ENCODE assay signal across 7 mouse cellular contexts in the genomic region with DNA sequence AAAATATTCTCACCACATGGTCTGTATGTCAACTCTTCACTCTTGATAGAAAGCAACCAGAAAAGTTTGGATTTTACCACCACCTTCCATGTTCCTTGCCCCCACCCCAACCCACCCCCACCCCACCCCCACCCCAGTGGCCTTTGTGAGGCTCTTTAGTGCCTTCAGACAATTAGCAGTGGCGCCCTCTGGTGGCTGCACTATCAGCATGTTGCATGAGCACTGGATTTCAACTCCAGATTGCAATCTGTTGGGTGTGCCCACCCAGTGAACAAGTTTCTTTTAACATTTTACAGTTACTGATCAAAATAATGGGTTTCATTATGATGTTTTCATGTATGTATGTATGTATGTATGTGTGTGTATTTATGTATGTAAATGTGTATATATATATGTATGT.
A peak's percentile ranks its signal among the peaks of the same experiment; 100 is the strongest.
DNase-seq lines count a peak whose midpoint lies in the region; ATAC-seq and TF ChIP-seq lines count a peak whose summit lies in the region.

No protein-coding gene starts in this region.

- no peak for TF ChIP-seq POLR2A in ES-Bruce4 (IDR thresholded peaks at IDR 0.05; ENCODE audit: insufficient read depth, low read length)

- WGBS in kidney, postnatal 0 days = 14% methylated on average over 1 of the region's 1 CpGs
- WGBS in kidney, embryonic 15.5 days = 9% methylated on average over 1 of the region's 1 CpGs

- TF ChIP-seq EP300 in ES-Bruce4 (IDR thresholded peaks at IDR 0.05; ENCODE audit: insufficient read depth, low read depth, low read length) = no peak

- H3K4me3 ChIP-seq in kidney, postnatal 0 days (replicated peaks; ENCODE audit: low read depth, low read length) = no peak overlapping the region
- H3K4me3 ChIP-seq in kidney, embryonic 15.5 days (replicated peaks) = no peak overlapping the region
- no peak overlapping the region for H3K4me3 ChIP-seq in ES-Bruce4 (ENCODE audit: low read depth, low read length)

- no peaks in the 10 kb centered on the region for H3K4me1 ChIP-seq in kidney, postnatal 0 days (replicated peaks; ENCODE audit: insufficient read depth, low read length)
- H3K4me1 ChIP-seq in kidney, embryonic 15.5 days = no peaks in the 10 kb centered on the region
- no peaks in the 10 kb centered on the region for H3K4me1 ChIP-seq in ES-Bruce4 (ENCODE audit: control insufficient read depth, insufficient read depth, low read length)

- peak; percentile 7 for DNase-seq in kidney, postnatal 0 days (ENCODE audit: low spot score)
- peak; percentile 53 for DNase-seq in A20 (ENCODE audit: low read depth, low spot score)
- DNase-seq in thymus, postnatal 4 days = peak; percentile 77
- no peak for DNase-seq in left cerebral cortex, adult 9 months (ENCODE audit: low spot score in 2 of 2)

- no peaks in the 10 kb centered on the region for H3K9me3 ChIP-seq in kidney, postnatal 0 days (replicated peaks; ENCODE audit: low read length)
- H3K9me3 ChIP-seq in kidney, embryonic 15.5 days (replicated peaks) = no peaks in the 10 kb centered on the region
- H3K9me3 ChIP-seq in ES-Bruce4 (replicated peaks; ENCODE audit: control insufficient read depth, insufficient read depth, low read length, poor library complexity, severe bottlenecking) = no peaks in the 10 kb centered on the region

- no peak overlapping the region for H3K27ac ChIP-seq in kidney, postnatal 0 days
- H3K27ac ChIP-seq in kidney, embryonic 15.5 days = no peak overlapping the region
- no peak overlapping the region for H3K27ac ChIP-seq in ES-Bruce4 (ENCODE audit: insufficient read depth, low read length)

- H3K9ac ChIP-seq in kidney, postnatal 0 days (ENCODE audit: low read depth, low read length) = no peak overlapping the region
- no peak overlapping the region for H3K9ac ChIP-seq in kidney, embryonic 15.5 days
- H3K9ac ChIP-seq in ES-Bruce4 (ENCODE audit: low read depth, poor library complexity, severe bottlenecking) = no peak overlapping the region

- H3K27me3 ChIP-seq in kidney, postnatal 0 days (ENCODE audit: insufficient read depth, low read length) = no peaks in the 10 kb centered on the region
- H3K27me3 ChIP-seq in kidney, embryonic 15.5 days = no peaks in the 10 kb centered on the region
- no peaks in the 10 kb centered on the region for H3K27me3 ChIP-seq in ES-Bruce4 (ENCODE audit: control insufficient read depth, insufficient read depth, low read length, poor library complexity, severe bottlenecking)

- no peak for ATAC-seq in kidney, postnatal 0 days (replicated peaks; ENCODE audit: low FRiP score, low read depth)
- ATAC-seq in kidney, embryonic 15.5 days (replicated peaks; ENCODE audit: low FRiP score) = no peak
- ATAC-seq in granulocyte monocyte progenitor cell, adult 5-6 weeks (replicated peaks; ENCODE audit: poor library complexity, severe bottlenecking) = peak; percentile 82

- no peak overlapping the region for H3K4me2 ChIP-seq in kidney, postnatal 0 days (ENCODE audit: low read length)
- H3K4me2 ChIP-seq in kidney, embryonic 15.5 days = no peak overlapping the region

- H3K36me3 ChIP-seq in kidney, postnatal 0 days (ENCODE audit: insufficient read depth, low read length) = no peaks in the 10 kb centered on the region
- H3K36me3 ChIP-seq in kidney, embryonic 15.5 days = no peaks in the 10 kb centered on the region
- H3K36me3 ChIP-seq in ES-Bruce4 (ENCODE audit: control insufficient read depth, insufficient read depth, low read length, poor library complexity, severe bottlenecking) = no peaks in the 10 kb centered on the region

- peak; percentile 45; the same call in 1 of the 2 replicates for TF ChIP-seq CTCF in kidney, postnatal 0 days (IDR thresholded peaks at IDR 0.05; ENCODE audit: low read depth)
- peak; percentile 35 for TF ChIP-seq CTCF in ES-Bruce4 (IDR thresholded peaks at IDR 0.05; ENCODE audit: low read depth, low read length)

Comparison
In these comparisons a context has a peak if more than half of its experiments do, and no peak if none do; other contexts are left out.
1. DNase-seq: peak in kidney, postnatal 0 days (single experiment), A20 (single experiment) and thymus, postnatal 4 days (single experiment); none in left cerebral cortex, adult 9 months (0 of 2).